Mouse (Mus musculus) ES-E14 (cell line): ENCODE measurements at regions not wholly inside any gene's neighbourhood (a gene's known extent, or its start where the extent isn't known, plus 50 kb on each side); places are given as distances from the start of the nearest gene placed in this dataset.

Experiments used
- HCFC1 ChIP-seq: IDR thresholded peaks from 2 replicates; pipeline ENCODE4 v1.6.1; 2012; ENCODE audit warnings: low read length, inconsistent platforms, borderline replicate concordance; ENCODE audit not compliant: insufficient read depth
- MAFK ChIP-seq: IDR thresholded peaks from 2 replicates; pipeline ENCODE4 v1.6.1; 2014; ENCODE audit warnings: mild to moderate bottlenecking, low read depth, low read length, inconsistent platforms; ENCODE audit not compliant: insufficient read depth
- ZC3H11A ChIP-seq: IDR thresholded peaks from 2 replicates; pipeline ENCODE4 v1.6.1; 2012; ENCODE audit warnings: low read depth, mild to moderate bottlenecking, inconsistent platforms, low read length, borderline replicate concordance
- ZNF384 ChIP-seq: IDR thresholded peaks from 2 replicates; pipeline ENCODE4 v1.6.1; 2012; ENCODE audit warnings: low read depth, low read length, inconsistent platforms

GRCm38 (mm10) chr2:178691865-178692228 is 261.5 kb downstream of the Cdh26 start:
- TF ChIP-seq ZNF384 (no peak), MAFK (no peak), ZC3H11A (no peak), HCFC1 (no peak)
